Mouse (Mus musculus): ENCODE results near the gene Msx2. TPM values are rescaled to one million over a fixed set of nuclear protein-coding genes. Genes with fewer than 3 reads are reported as not detected.
A peak's percentile ranks its signal among the peaks of the same experiment; 100 is the strongest.

Msx2 gene
- polyA plus RNA-seq, 1 experiment: 0.34 TPM

- no peak overlapping the region for H3K27ac ChIP-seq (ENCODE audit: insufficient read depth, low read depth, low read length)
- 23% methylated on average over 4 of the region's 4 CpGs for WGBS
- peaks cover 2% of the 10 kb centered on the region for H3K27me3 ChIP-seq (replicated peaks; ENCODE audit: control insufficient read depth, insufficient read depth, low read length)
- TF ChIP-seq CTCF (conservative IDR thresholded peaks at IDR 0.05; ENCODE audit: insufficient read depth, insufficient read length, low read depth, low read length) (no peak), POLR2A (IDR thresholded peaks at IDR 0.05; ENCODE audit: low read depth, low read length) (no peak)
- H3K4me3 ChIP-seq (ENCODE audit: insufficient read depth, low read depth, low read length): no peak overlapping the region
- no peaks in the 10 kb centered on the region for H3K4me1 ChIP-seq (ENCODE audit: control insufficient read depth, insufficient read depth, low read length)
- H3K36me3 ChIP-seq (ENCODE audit: control insufficient read depth, insufficient read depth, low read length): no peaks in the 10 kb centered on the region
- no peak for DNase-seq
Measured at GRCm38 (mm10) chr13:53473291-53473690, 417 bp upstream of the Msx2 start.

GRCm38 (mm10) chr13:53471926-53472613, 804 bp downstream of the Msx2 start:
- H3K27me3 ChIP-seq (replicated peaks; ENCODE audit: control insufficient read depth, insufficient read depth, low read length): peaks cover 2% of the 10 kb centered on the region
- TF ChIP-seq CTCF (conservative IDR thresholded peaks at IDR 0.05; ENCODE audit: insufficient read depth, insufficient read length, low read depth, low read length) (no peak), POLR2A (IDR thresholded peaks at IDR 0.05; ENCODE audit: low read depth, low read length) (no peak)
- no peak overlapping the region for H3K27ac ChIP-seq (ENCODE audit: insufficient read depth, low read depth, low read length)
- no peak for DNase-seq
- no peaks in the 10 kb centered on the region for H3K36me3 ChIP-seq (ENCODE audit: control insufficient read depth, insufficient read depth, low read length)
- H3K4me1 ChIP-seq (ENCODE audit: control insufficient read depth, insufficient read depth, low read length): no peaks in the 10 kb centered on the region
- 2% methylated on average over 50 of the region's 50 CpGs for WGBS
- H3K4me3 ChIP-seq (ENCODE audit: insufficient read depth, low read depth, low read length): peak overlapping the region; percentile 37

- TF ChIP-seq POLR2A (IDR thresholded peaks at IDR 0.05; ENCODE audit: low read depth, low read length) (no peak), CTCF (conservative IDR thresholded peaks at IDR 0.05; ENCODE audit: insufficient read depth, insufficient read length, low read depth, low read length) (no peak)
- Histone ChIP-seq H3K36me3 (ENCODE audit: control insufficient read depth, insufficient read depth, low read length) (no peaks in the 10 kb centered on the region), H3K27me3 (replicated peaks; ENCODE audit: control insufficient read depth, insufficient read depth, low read length) (peaks cover 2% of the 10 kb centered on the region), H3K27ac (ENCODE audit: insufficient read depth, low read depth, low read length) (no peak overlapping the region), H3K4me3 (ENCODE audit: insufficient read depth, low read depth, low read length) (no peak overlapping the region), H3K4me1 (ENCODE audit: control insufficient read depth, insufficient read depth, low read length) (no peaks in the 10 kb centered on the region)
- DNase-seq: no peak
- WGBS: 15% methylated on average over 6 of the region's 6 CpGs
Measured at GRCm38 (mm10) chr13:53471411-53471810, 1.5 kb downstream of the Msx2 start.

- TF ChIP-seq POLR2A (IDR thresholded peaks at IDR 0.05; ENCODE audit: low read depth, low read length): no peak
- no peak for TF ChIP-seq CTCF (conservative IDR thresholded peaks at IDR 0.05; ENCODE audit: insufficient read depth, insufficient read length, low read depth, low read length)
- H3K27ac ChIP-seq (ENCODE audit: insufficient read depth, low read depth, low read length): no peak overlapping the region
- no peak overlapping the region for H3K4me3 ChIP-seq (ENCODE audit: insufficient read depth, low read depth, low read length)
- H3K27me3 ChIP-seq (replicated peaks; ENCODE audit: control insufficient read depth, insufficient read depth, low read length): no peaks in the 10 kb centered on the region; the same call in none of the 2 replicates
- no peak for DNase-seq
- H3K36me3 ChIP-seq (ENCODE audit: control insufficient read depth, insufficient read depth, low read length): no peaks in the 10 kb centered on the region
- 42% methylated on average over 9 of the region's 9 CpGs for WGBS
- no peaks in the 10 kb centered on the region for H3K4me1 ChIP-seq (ENCODE audit: control insufficient read depth, insufficient read depth, low read length)
Measured at GRCm38 (mm10) chr13:53470437-53471151, 2.3 kb downstream of the Msx2 start.

- Histone ChIP-seq H3K36me3 (ENCODE audit: control insufficient read depth, insufficient read depth, low read length) (no peaks in the 10 kb centered on the region), H3K27ac (ENCODE audit: insufficient read depth, low read depth, low read length) (no peak overlapping the region), H3K4me1 (ENCODE audit: control insufficient read depth, insufficient read depth, low read length) (no peaks in the 10 kb centered on the region), H3K4me3 (ENCODE audit: insufficient read depth, low read depth, low read length) (no peak overlapping the region), H3K27me3 (replicated peaks; ENCODE audit: control insufficient read depth, insufficient read depth, low read length) (no peaks in the 10 kb centered on the region; the same call in none of the 2 replicates)
- DNase-seq: no peak
- 52% methylated on average over 5 of the region's 5 CpGs for WGBS
- TF ChIP-seq CTCF (conservative IDR thresholded peaks at IDR 0.05; ENCODE audit: insufficient read depth, insufficient read length, low read depth, low read length): no peak
- TF ChIP-seq POLR2A (IDR thresholded peaks at IDR 0.05; ENCODE audit: low read depth, low read length): no peak
Measured at GRCm38 (mm10) chr13:53469756-53470155, 3.1 kb downstream of the Msx2 start.

- Histone ChIP-seq H3K4me3 (ENCODE audit: insufficient read depth, low read depth, low read length) (no peak overlapping the region), H3K27ac (ENCODE audit: insufficient read depth, low read depth, low read length) (no peak overlapping the region), H3K27me3 (replicated peaks; ENCODE audit: control insufficient read depth, insufficient read depth, low read length) (peaks cover under 1% of the 10 kb centered on the region), H3K4me1 (ENCODE audit: control insufficient read depth, insufficient read depth, low read length) (no peaks in the 10 kb centered on the region), H3K36me3 (ENCODE audit: control insufficient read depth, insufficient read depth, low read length) (no peaks in the 10 kb centered on the region)
- WGBS: 47% methylated on average over 14 of the region's 14 CpGs
- TF ChIP-seq CTCF (conservative IDR thresholded peaks at IDR 0.05; ENCODE audit: insufficient read depth, insufficient read length, low read depth, low read length) (no peak), POLR2A (IDR thresholded peaks at IDR 0.05; ENCODE audit: low read depth, low read length) (no peak)
- no peak for DNase-seq
Measured at GRCm38 (mm10) chr13:53468171-53468570, 4.7 kb downstream of the Msx2 start.

- no peaks in the 10 kb centered on the region for H3K36me3 ChIP-seq (ENCODE audit: control insufficient read depth, insufficient read depth, low read length)
- DNase-seq: no peak
- H3K27ac ChIP-seq (ENCODE audit: insufficient read depth, low read depth, low read length): no peak overlapping the region
- WGBS: 7% methylated on average over 18 of the region's 18 CpGs
- H3K4me1 ChIP-seq (ENCODE audit: control insufficient read depth, insufficient read depth, low read length): no peaks in the 10 kb centered on the region
- no peak for TF ChIP-seq CTCF (conservative IDR thresholded peaks at IDR 0.05; ENCODE audit: insufficient read depth, insufficient read length, low read depth, low read length)
- no peak for TF ChIP-seq POLR2A (IDR thresholded peaks at IDR 0.05; ENCODE audit: low read depth, low read length)
- no peak overlapping the region for H3K4me3 ChIP-seq (ENCODE audit: insufficient read depth, low read depth, low read length)
- peaks cover 7% of the 10 kb centered on the region for H3K27me3 ChIP-seq (replicated peaks; ENCODE audit: control insufficient read depth, insufficient read depth, low read length)
Measured at GRCm38 (mm10) chr13:53466189-53466866, 6.5 kb downstream of the Msx2 start.

All from kidney, adult 2 months (tissue).